Mouse (Mus musculus): ENCODE results near the gene Mpv17l. TPM values are rescaled to one million over a fixed set of nuclear protein-coding genes. Genes with fewer than 3 reads are reported as not detected.

Mpv17l gene
- polyA plus RNA-seq (2017; shearing (Covaris generic)) = 1 to 10 TPM in 1 of 2 experiments, under 1 TPM in 1; 0.66 to 3.4 TPM

GRCm38 (mm10) chr16:13902888-13903483 lies at the start of gene Mpv17l, which contains the start of gene Pdxdc1:
Gene Mpv17l, plus strand, starts transcription at chr16:13903161.
Gene Pdxdc1, minus strand, starts transcription at chr16:13903131.

GRCm38 (mm10) chr16:13986574-13987478 lies 83.9 kb downstream of the Mpv17l start, which contains the start of the genes 2900011O08Rik and Ifitm7:
Gene 2900011O08Rik, plus strand, starts transcription at chr16:13986604.
Gene Ifitm7, minus strand, starts transcription at chr16:13986888.

Other genes with a start within 250 kb of the Mpv17l start
- gene Parn, start 235.0 kb upstream of the Mpv17l start, polyA plus RNA-seq (2017; shearing (Covaris generic)) = 10 to 100 TPM; 50.8 to 53.7 TPM
- gene Bfar, start 231.3 kb upstream of the Mpv17l start, polyA plus RNA-seq (2017; shearing (Covaris generic)) = 10 to 100 TPM; 55.7 to 64.6 TPM
- gene 3110001I22Rik, start 231.2 kb upstream of the Mpv17l start, polyA plus RNA-seq (2017; shearing (Covaris generic)) = 10 to 100 TPM; 11.3 to 12.6 TPM
- 1 to 10 TPM in 1 of 2 experiments, under 1 TPM in 1; 0.52 to 2.7 TPM for gene Pla2g10, start 172.2 kb upstream of the Mpv17l start, polyA plus RNA-seq (2017; shearing (Covaris generic))
- 10 to 100 TPM; 35.7 to 43.4 TPM for gene Rrn3, start 122.5 kb upstream of the Mpv17l start, polyA plus RNA-seq (2017; shearing (Covaris generic))
- gene Ntan1, start 84.3 kb upstream of the Mpv17l start, polyA plus RNA-seq (2017; shearing (Covaris generic)) = 100 to 1,000 TPM; 126 to 181 TPM
- 10 to 100 TPM; 50.2 to 51.5 TPM for gene Pdxdc1, start within 50 bp of the Mpv17l start, polyA plus RNA-seq (2017; shearing (Covaris generic))
- gene 2900011O08Rik, start 83.4 kb downstream of the Mpv17l start, polyA plus RNA-seq (2017; shearing (Covaris generic)) = 1 to 10 TPM in 1 of 2 experiments, under 1 TPM in 1; 0.19 to 3.1 TPM
- gene Ifitm7, start 83.7 kb downstream of the Mpv17l start, polyA plus RNA-seq (2017; shearing (Covaris generic)) = 1 to 10 TPM in 1 of 2 experiments, under 1 TPM in 1; 0.74 to 1.2 TPM

Measured in inflammation-experienced regulatory T-cells (primary cell).